12 mouse cellular contexts compared by ENCODE assay signal in the genomic region with DNA sequence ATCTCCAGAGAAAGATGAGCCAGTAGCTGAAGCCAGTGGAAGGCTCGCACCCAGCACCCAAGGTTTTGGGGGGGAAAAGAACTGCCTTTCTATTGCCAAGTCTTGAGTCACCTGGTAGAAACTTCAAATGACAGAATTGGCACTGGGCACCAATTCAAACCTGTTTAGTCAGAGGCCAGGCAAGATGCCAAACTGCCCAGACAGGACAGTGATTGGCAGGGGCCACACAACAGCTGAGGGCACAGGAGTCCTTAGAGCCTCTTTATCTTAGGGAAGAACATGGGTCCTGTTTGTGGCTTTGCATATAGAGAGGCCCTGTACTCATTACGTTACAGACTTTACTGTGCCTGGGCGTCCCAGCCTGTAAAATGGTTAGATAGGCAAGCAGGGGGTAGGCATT. TPM values are rescaled to one million over a fixed set of nuclear protein-coding genes. Genes with fewer than 3 reads are reported as not detected.
A peak's percentile ranks its signal among the peaks of the same experiment; 100 is the strongest.
DNase-seq lines count a peak whose midpoint lies in the region; ATAC-seq and TF ChIP-seq lines count a peak whose summit lies in the region.
"Had no signal": no experiment of that assay in that cellular context is flagged by ENCODE, and none has a peak within 500 bp of the region (broad histone marks: within the 10 kb centered on the region; RNA-seq: fewer than 3 reads in every experiment).

No protein-coding gene starts in this region.

- TF ChIP-seq CTCF in liver, embryonic 14.5 days (IDR thresholded peaks at IDR 0.05; ENCODE audit: low read depth) = no peak

- no peaks in the 10 kb centered on the region for H3K36me3 ChIP-seq in liver, embryonic 14.5 days (replicated peaks; ENCODE audit: control insufficient read depth, insufficient read depth, low read depth)
- H3K36me3 ChIP-seq in midbrain, embryonic 16.5 days (ENCODE audit: control insufficient read depth, insufficient read depth, low read length) = no peaks in the 10 kb centered on the region
- H3K36me3 ChIP-seq in hindbrain, embryonic 10.5 days = no peaks in the 10 kb centered on the region

- H3K9ac ChIP-seq in liver, embryonic 14.5 days (replicated peaks) = no peak overlapping the region; the same call in 1 of the 2 replicates
- H3K9ac ChIP-seq in midbrain, embryonic 16.5 days (ENCODE audit: low read depth, low read length) = no peak overlapping the region

- H3K27me3 ChIP-seq in liver, embryonic 14.5 days (ENCODE audit: control insufficient read depth, insufficient read depth, low read length) = no peaks in the 10 kb centered on the region
- no peaks in the 10 kb centered on the region for H3K27me3 ChIP-seq in midbrain, embryonic 16.5 days (ENCODE audit: control insufficient read depth, insufficient read depth, low read depth, low read length)
- 0 out of 2 replicates have a peak, but pooled peaks cover 4% of the 10 kb centered on the region for H3K27me3 ChIP-seq in hindbrain, embryonic 10.5 days (ENCODE audit: insufficient read depth, poor library complexity, severe bottlenecking)

- no peaks in the 10 kb centered on the region for H3K9me3 ChIP-seq in liver, embryonic 14.5 days (ENCODE audit: control insufficient read depth, low read length)
- no peaks in the 10 kb centered on the region for H3K9me3 ChIP-seq in midbrain, embryonic 16.5 days (replicated peaks; ENCODE audit: control insufficient read depth, low read length, poor library complexity, severe bottlenecking)
- no peaks in the 10 kb centered on the region for H3K9me3 ChIP-seq in hindbrain, embryonic 10.5 days

- no peak overlapping the region for H3K4me3 ChIP-seq in liver, embryonic 14.5 days (ENCODE audit: insufficient read depth in 1 of 2, low read depth in 2 of 2, low read length in 2 of 2)
- H3K4me3 ChIP-seq in midbrain, embryonic 16.5 days (ENCODE audit: low read depth, low read length) = no peak overlapping the region
- no peak overlapping the region for H3K4me3 ChIP-seq in hindbrain, embryonic 10.5 days
- H3K4me3 ChIP-seq: myocyte had no signal

- peaks cover 54 to 64% of the 10 kb centered on the region in 2 experiments for H3K4me1 ChIP-seq in liver, embryonic 14.5 days (replicated peaks; ENCODE audit: control insufficient read depth in 2 of 2, insufficient read depth in 2 of 2, low read length in 1 of 2)
- no peaks in the 10 kb centered on the region for H3K4me1 ChIP-seq in midbrain, embryonic 16.5 days (ENCODE audit: control insufficient read depth, insufficient read depth, low read length)
- H3K4me1 ChIP-seq in hindbrain, embryonic 10.5 days (replicated peaks) = no peaks in the 10 kb centered on the region

- H3K4me2 ChIP-seq in liver, embryonic 14.5 days (ENCODE audit: low read depth) = no peak overlapping the region
- H3K4me2 ChIP-seq in midbrain, embryonic 16.5 days (ENCODE audit: low read length) = no peak overlapping the region

- peak overlapping the region; percentile 70 for H3K27ac ChIP-seq in liver, embryonic 14.5 days
- no peak overlapping the region for H3K27ac ChIP-seq in midbrain, embryonic 16.5 days (ENCODE audit: low read length)
- no peak overlapping the region; the same call in 1 of the 2 replicates for H3K27ac ChIP-seq in hindbrain, embryonic 10.5 days

- ATAC-seq in liver, embryonic 14.5 days (ENCODE audit: insufficient read depth) = no peak
- no peak for ATAC-seq in midbrain, embryonic 16.5 days

- TF ChIP-seq EP300 in liver, embryonic 14.5 days (IDR thresholded peaks at IDR 0.05; ENCODE audit: low read depth) = 0 out of 2 replicates have a peak, but pooled peaks have one; percentile 33

- WGBS in liver, embryonic 14.5 days (ENCODE audit: insufficient replicate concordance) = 35% methylated on average over 3 of the region's 3 CpGs
- 72% methylated on average over 3 of the region's 3 CpGs for WGBS in midbrain, embryonic 16.5 days
- 85% methylated on average over 3 of the region's 3 CpGs for WGBS in hindbrain, embryonic 10.5 days

- peak; percentile 59 for DNase-seq in urinary bladder, postnatal 25 days (ENCODE audit: low spot score)
- DNase-seq in urinary bladder, adult 2 months (ENCODE audit: low spot score) = no peak
- DNase-seq in fibroblast of lung, adult 2 months (ENCODE audit: low read depth) = peak; percentile 44
- DNase-seq in liver, embryonic 14.5 days (ENCODE audit: low read depth in 3 of 3, low spot score in 3 of 3) = no peak
- DNase-seq in hindbrain, embryonic 10.5 days (ENCODE audit: low spot score) = no peak
- DNase-seq in gastrocnemius, postnatal 25 days = no peak
- DNase-seq: cerebellum, postnatal 36 days; gastrocnemius, postnatal 36 days; spleen, adult 18-20 months had no signal

RNA-seq across cellular contexts. Expression of gene Adgrg1, which starts 7.0 kb away (rescaled TPM):
- 47.4 and 52.8 TPM in 2 replicates for polyA plus RNA-seq in urinary bladder, adult 2 months (2012; rRNA removed)
- polyA plus RNA-seq in liver, embryonic 14.5 days (2012; rRNA removed) = 46.8 and 55.8 TPM in 2 replicates
- 41.1 and 59.5 TPM in 2 replicates for polyA plus RNA-seq in liver, embryonic 14.5 days (2014; fragmentation: Nextera tagmentation; extraction: Ambion mirVana)
- polyA plus RNA-seq in midbrain, embryonic 16.5 days (2015; fragmentation: Nextera tagmentation; extraction: Ambion mirVana) = 147 and 153 TPM in 2 replicates
- 101 and 186 TPM in 2 replicates for polyA plus RNA-seq in hindbrain, embryonic 10.5 days (2016; fragmentation: Nextera tagmentation; extraction: Ambion mirVana)
- total RNA-seq in gastrocnemius, postnatal 25 days (2021) = 10 to 100 TPM; 16.7 to 22.6 TPM

RNA-seq across cellular contexts. Expression of gene Adgrg5, which starts 44.1 kb away (rescaled TPM):
- polyA plus RNA-seq in urinary bladder, adult 2 months (2012; rRNA removed) = 1.4 TPM in 2 replicates
- 0.45 and 0.54 TPM in 2 replicates for polyA plus RNA-seq in liver, embryonic 14.5 days (2012; rRNA removed)
- polyA plus RNA-seq in liver, embryonic 14.5 days (2014; fragmentation: Nextera tagmentation; extraction: Ambion mirVana) = 0.14 and 0.67 TPM in 2 replicates
- polyA plus RNA-seq in midbrain, embryonic 16.5 days (2015; fragmentation: Nextera tagmentation; extraction: Ambion mirVana) = 0.62 TPM in 1 of 2 replicates, not detected in the other
- polyA plus RNA-seq in hindbrain, embryonic 10.5 days (2016; fragmentation: Nextera tagmentation; extraction: Ambion mirVana) = 0.22 and 0.68 TPM in 2 replicates
- not detected for total RNA-seq in gastrocnemius, postnatal 25 days (2021)
- total RNA-seq: gastrocnemius, postnatal 36 days; left cerebral cortex, adult 18-20 months had no signal
- polyA plus RNA-seq: myocyte had no signal

RNA-seq across cellular contexts. Expression of gene Ccdc102a, which starts 49.7 kb away (rescaled TPM):
- polyA plus RNA-seq in urinary bladder, adult 2 months (2012; rRNA removed) = 36.5 and 36.8 TPM in 2 replicates
- 2.2 and 2.6 TPM in 2 replicates for polyA plus RNA-seq in liver, embryonic 14.5 days (2012; rRNA removed)
- 2.7 and 2.8 TPM in 2 replicates for polyA plus RNA-seq in liver, embryonic 14.5 days (2014; fragmentation: Nextera tagmentation; extraction: Ambion mirVana)
- polyA plus RNA-seq in midbrain, embryonic 16.5 days (2015; fragmentation: Nextera tagmentation; extraction: Ambion mirVana) = 3.4 and 3.8 TPM in 2 replicates
- 15.7 and 17.5 TPM in 2 replicates for polyA plus RNA-seq in hindbrain, embryonic 10.5 days (2016; fragmentation: Nextera tagmentation; extraction: Ambion mirVana)
- total RNA-seq in gastrocnemius, postnatal 25 days (2021) = 1 to 10 TPM; 3.6 to 4.2 TPM

RNA-seq across cellular contexts. Expression of gene Adgrg3, which starts 49.9 kb away (rescaled TPM):
- polyA plus RNA-seq in urinary bladder, adult 2 months (2012; rRNA removed) = 4.9 and 6.3 TPM in 2 replicates
- 8.3 and 9.6 TPM in 2 replicates for polyA plus RNA-seq in liver, embryonic 14.5 days (2012; rRNA removed)
- polyA plus RNA-seq in liver, embryonic 14.5 days (2014; fragmentation: Nextera tagmentation; extraction: Ambion mirVana) = 4.9 and 5.8 TPM in 2 replicates
- 0.56 and 0.64 TPM in 2 replicates for polyA plus RNA-seq in midbrain, embryonic 16.5 days (2015; fragmentation: Nextera tagmentation; extraction: Ambion mirVana)
- polyA plus RNA-seq in hindbrain, embryonic 10.5 days (2016; fragmentation: Nextera tagmentation; extraction: Ambion mirVana) = 3.2 and 3.5 TPM in 2 replicates
- total RNA-seq in gastrocnemius, postnatal 25 days (2021) = under 1 TPM; 0.41 to 0.86 TPM

Comparison
In these comparisons a context has a peak if more than half of its experiments do, and no peak if none do; other contexts are left out.
1. DNase-seq: peak in urinary bladder, postnatal 25 days (single experiment) and fibroblast of lung, adult 2 months (single experiment); none in urinary bladder, adult 2 months (single experiment), liver, embryonic 14.5 days (0 of 3), hindbrain, embryonic 10.5 days (single experiment) and gastrocnemius, postnatal 25 days (single experiment).